Mouse (Mus musculus) kidney, adult 9 months (tissue): ENCODE results near the gene Tmem135.

Experiments
- DNase-seq: peaks from one replicate; pipeline ENCODE4 v3.0.0; 2022

The Tmem135 gene

GRCm38 (mm10) chr7:89247012-89247710 is 156.9 kb downstream of the Tmem135 start:
- DNase-seq, result no peak

GRCm38 (mm10) chr7:89242565-89242964 is 161.5 kb downstream of the Tmem135 start:
- no peak for DNase-seq

GRCm38 (mm10) chr7:89242143-89242542 is 161.9 kb downstream of the Tmem135 start:
- no peak for DNase-seq

DNA sequence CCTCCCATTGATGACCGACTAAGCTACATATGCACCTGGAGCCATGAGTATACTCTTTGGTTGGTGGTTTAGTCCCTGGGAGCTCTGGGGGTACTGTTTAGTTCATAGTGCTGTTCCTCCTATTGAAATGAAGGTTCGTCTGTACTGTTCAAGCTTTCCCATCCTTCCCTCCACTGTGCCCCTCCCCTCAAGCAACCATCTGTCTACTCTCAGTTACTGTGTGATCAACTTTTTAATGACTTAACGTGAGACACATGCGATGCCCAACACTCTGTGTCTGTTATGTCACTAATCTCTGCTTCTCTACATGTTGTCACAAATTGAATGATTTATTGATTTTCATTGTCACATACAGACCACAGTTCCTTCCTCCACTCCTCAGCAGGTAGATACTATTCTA is 164.4 kb downstream of the Tmem135 start:
- no peak for DNase-seq

- DNase-seq, result no peak
Observed at GRCm38 (mm10) chr7:89236592-89236991, 167.4 kb downstream of the Tmem135 start.

DNA sequence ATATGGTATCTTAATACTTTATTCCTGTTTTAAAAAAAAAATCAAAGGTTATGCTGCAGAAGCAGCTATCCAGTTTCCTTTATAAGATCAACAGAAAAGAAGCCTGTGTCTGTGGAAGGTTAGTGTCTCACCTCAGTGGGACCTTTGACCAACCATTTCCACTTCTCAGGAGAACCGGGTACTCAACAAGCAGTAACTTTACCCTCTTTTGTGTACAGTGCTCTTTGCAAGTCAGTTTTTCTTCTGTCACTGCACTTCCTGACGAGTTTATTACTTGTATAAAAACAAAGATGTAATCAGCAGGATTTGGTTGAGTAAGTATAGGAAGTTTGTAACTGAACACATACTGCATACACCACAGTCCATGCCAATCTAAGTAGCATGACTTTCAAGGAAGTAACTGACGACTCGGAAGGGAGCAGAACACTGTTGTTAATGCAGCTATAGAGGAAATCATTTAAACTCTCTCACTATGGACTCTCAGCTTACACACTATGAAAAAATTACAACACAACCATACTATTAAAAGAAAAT is 168.0 kb downstream of the Tmem135 start:
- DNase-seq, result peak; percentile 18

GRCm38 (mm10) chr7:89232499-89233145 is 171.4 kb downstream of the Tmem135 start:
- DNase-seq, result no peak

GRCm38 (mm10) chr7:89231200-89231790 is 172.7 kb downstream of the Tmem135 start:
- DNase-seq, result no peak

DNA sequence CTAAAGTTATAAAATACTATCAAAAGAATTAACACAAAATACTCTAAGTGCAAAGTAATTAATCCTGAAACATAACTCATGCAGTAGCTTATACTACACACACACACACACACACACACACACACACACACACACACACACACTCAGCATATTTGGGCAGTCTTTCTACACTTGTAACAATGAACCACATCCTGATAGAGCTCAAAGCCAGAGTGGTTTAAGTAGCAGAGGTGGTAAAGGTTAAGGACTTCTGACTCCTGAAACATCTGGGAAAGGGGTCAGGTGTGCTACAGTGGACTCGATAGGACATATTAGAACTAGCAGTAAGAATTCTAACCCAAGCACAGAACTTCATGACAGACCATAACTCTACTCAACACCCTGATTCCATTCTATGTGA is 181.4 kb downstream of the Tmem135 start:
- DNase-seq, result no peak

DNA sequence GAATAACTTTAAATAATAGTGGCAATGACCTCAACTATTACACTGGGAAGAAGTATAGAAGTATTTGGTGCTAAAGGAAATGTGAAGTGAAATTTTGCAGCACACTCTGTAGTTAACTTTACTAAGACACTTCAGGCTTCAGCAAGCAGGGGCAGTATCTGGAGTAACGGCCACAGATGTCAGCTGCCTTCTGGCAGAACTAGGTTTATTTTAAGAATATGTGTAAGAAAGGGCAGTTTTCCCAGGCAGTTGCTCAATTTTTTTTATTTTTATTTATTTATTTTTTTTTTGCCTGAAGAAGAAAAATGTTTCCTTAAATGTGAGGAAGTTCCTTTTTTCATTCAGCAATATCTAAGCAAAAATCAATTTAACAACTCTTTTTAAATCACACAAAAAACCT is 187.4 kb downstream of the Tmem135 start:
- no peak for DNase-seq

GRCm38 (mm10) chr7:89216118-89216517 is 187.9 kb downstream of the Tmem135 start:
- no peak for DNase-seq

DNA sequence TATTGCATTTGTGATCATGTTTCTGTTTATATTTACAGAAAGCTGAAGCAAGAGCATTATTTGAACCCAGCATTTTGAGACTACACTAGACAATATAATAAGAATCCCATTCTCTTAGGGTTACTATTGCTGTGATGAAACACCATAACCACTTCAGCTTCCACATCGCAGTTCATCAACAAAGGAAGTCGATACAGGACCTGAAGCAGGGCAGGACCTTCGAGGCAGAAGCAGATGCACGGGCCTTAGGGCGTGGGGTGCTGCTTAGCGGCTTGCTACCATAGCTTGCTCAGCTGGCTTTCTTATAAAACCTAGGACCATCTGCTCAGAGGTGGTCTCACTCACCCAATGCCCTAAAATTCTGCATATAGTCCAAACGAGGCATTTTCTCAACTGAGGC is 188.3 kb downstream of the Tmem135 start:
- DNase-seq, result no peak

DNA sequence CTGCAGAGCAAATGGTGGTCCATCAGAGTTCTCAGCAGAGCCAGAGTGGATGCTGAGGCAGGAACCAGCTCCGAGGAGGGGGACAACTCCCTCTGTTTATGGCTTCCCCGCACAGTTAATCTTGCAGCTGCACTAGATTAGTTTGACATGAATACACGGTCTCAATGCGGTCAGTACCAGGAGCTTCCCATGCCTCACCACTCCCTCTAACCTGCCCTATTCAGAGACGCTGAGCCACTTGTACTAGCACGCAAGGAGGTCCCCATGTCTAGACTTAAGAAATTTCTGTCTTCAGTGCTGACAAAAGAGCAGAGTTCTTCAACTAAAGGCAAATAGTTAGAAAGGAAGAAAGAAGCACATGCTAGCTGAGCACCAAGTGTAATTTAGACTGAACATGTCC is 193.5 kb downstream of the Tmem135 start:
- no peak for DNase-seq

- DNase-seq, result no peak
Observed at GRCm38 (mm10) chr7:89206165-89206564, 197.9 kb downstream of the Tmem135 start.

GRCm38 (mm10) chr7:89205402-89205801 is 198.6 kb downstream of the Tmem135 start:
- no peak for DNase-seq

DNA sequence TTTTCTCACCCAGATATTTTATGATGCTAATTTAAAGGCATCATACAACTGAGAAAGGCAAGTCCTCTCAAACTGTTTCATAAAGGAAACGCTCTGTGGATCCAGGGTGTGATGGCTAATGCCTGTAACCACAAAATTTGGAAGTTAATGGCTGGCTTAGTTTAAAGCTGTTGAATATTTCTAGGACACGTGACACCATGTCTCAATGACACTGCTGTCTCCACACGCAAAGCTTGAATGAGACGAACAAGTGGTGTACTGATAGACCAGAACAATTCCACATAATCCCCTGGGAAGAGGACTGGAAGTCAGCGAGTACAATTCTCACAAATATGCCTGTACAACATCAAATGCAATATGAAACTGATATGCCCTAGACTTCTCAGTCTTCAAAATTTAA is 200.9 kb downstream of the Tmem135 start:
- no peak for DNase-seq

DNA sequence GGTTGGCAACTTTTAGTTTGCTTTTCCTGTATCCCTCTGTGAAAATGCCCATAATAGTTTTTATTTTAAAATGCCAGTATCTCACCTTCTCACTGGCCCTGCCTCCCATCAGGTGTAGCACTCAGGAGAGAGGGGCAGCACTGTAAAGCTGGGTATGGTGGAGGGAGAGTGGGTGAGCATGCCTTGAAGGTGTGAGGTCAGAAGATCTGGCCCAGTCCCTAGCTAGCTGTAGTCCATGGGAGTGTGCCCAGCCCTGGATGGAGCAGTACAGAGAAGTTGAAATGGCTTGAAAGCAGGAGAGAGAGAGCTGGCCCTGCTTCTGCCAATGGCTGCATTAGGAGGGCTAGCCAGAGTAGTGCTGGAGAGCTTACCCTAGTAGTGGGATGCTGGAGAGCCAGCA is 202.1 kb downstream of the Tmem135 start:
- DNase-seq, result no peak

DNA sequence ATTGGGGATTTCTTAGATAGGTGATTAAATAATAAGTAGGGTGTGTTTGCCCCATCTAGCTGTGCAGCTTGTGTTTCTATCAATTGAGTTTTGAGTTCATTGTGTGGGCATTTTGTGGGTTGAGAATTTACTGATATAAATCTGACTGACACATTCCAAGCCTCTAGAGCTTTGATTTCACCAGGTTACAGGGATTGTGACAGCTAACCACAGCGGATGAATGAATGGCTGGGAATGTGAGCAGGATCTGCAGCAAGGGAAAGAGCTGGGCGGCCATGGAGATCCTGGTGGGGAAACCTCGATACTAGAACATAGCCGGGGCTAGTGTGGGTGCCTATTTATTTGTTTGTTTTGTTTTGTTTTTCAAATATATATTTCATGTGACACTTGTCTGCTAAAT is 205.5 kb downstream of the Tmem135 start:
- no peak for DNase-seq

- no peak for DNase-seq
Observed at GRCm38 (mm10) chr7:89193459-89193858, 210.6 kb downstream of the Tmem135 start.

DNA sequence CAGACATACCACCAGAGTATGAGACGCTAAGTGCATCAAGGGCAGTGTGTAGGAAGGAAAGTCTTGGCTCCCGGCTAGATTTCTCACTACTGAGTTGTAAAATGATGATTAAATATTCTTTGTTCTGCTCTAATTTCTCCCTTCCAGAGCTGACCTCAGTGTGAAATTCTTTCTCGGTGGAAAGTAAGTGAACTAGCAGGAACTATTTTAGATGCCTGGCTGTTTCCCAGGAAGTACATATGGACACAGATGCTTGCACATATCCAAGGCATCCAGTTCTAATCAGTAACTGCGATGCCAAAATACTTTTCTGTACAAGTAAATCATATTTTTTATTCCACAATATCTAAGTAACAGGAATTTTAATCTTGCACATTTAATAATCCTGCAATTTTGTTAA is 220.1 kb downstream of the Tmem135 start:
- no peak for DNase-seq

DNA sequence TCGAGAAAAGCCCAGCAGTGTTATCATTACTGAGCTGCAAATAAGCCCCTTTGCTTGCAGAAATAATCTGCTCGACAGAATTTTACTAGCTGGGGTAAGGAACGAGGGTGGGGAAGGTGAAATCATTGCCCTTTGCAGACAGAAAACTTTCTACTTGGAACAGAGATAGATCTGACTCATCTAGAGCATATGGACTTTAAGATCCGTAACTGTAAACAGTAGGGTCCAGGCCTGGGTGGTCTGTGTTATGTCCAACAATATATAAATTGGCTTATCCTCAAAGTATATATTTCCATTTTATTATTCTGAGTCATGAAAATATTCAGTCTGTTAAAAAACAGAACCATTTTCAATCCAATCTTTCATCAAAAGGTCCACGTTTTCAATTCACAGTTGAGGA is 221.1 kb downstream of the Tmem135 start:
- DNase-seq, result no peak

- no peak for DNase-seq
Observed at GRCm38 (mm10) chr7:89181285-89181684, 222.7 kb downstream of the Tmem135 start.

DNA sequence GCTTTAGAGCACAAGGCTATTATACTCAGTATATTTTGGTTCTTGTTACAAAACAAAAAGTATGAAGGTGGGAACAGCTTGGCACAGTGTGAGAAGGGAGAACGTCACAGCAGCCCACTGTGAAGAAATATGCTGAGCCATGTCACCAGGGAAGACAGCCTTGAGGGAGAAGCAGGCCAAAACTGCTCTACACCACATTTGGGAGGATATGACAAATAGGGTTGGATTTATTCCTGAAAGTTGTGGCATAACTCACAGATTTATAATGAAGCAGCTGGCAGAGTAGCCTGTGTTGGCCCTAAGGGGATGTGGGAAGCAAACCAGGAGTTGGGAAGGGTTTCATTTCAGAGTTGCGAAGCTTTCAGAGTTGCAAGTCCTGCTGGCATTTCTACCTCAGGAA is 225.4 kb downstream of the Tmem135 start:
- DNase-seq, result peak; percentile 14

GRCm38 (mm10) chr7:89177926-89178325 is 226.1 kb downstream of the Tmem135 start:
- no peak for DNase-seq
